8 mouse cellular contexts compared by ENCODE assay signal in the genomic region with DNA sequence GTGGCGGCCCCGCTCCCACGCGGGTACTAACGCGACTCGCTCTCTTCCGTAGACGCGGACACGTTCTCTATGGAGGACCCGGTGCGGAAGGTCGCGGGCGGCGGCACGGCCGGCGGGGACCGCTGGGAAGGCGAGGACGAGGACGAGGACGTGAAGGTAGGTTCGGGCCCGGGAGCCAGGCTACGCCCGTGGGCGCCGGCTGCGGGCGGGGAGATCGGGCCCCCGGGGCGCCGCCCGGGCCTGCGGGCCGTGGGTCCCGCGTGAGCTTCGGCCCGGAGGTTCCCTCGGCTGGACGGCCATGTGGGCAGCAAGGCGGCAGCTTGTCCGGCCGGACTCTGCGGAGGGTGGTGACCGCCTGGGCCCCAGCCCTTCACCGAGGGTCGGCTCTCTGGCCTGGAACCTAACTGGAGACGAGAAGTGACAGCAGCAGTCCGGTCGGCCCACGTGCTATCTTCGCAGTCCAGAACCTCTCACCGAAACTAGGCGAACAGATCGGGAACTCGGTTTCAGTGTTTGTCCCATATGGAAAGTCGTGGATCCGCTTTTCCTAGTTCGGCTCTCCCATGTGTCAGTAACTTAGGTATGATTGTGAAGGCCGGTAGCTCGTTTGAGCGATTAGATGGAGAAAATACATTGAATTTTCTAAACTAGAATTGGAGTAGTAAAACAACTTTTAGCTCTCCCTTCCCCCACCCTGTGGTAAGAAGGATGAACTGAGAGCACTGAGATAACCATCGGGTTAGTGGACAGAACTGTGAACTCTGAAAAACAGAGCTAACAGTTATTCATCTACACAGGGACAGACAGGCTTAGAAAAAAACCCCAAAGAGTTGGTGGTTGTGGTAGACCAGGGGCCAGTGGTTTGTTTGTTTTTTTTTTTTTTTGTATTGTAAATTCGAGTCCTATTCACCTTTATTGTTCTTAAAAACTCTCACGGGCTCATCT. TPM values are rescaled to one million over a fixed set of nuclear protein-coding genes. Genes with fewer than 3 reads are reported as not detected.
DNase-seq lines count a peak whose midpoint lies in the region; ATAC-seq lines count a peak whose summit lies in the region.

No protein-coding gene starts in this region.

- WGBS in forebrain, embryonic 12.5 days, result 1% methylated on average over 69 of the region's 71 CpGs
- WGBS in hindbrain, embryonic 11.5 days, result 1% methylated on average over 62 of the region's 71 CpGs

- no peaks in the 10 kb centered on the region for H3K9me3 ChIP-seq in forebrain, embryonic 12.5 days
- H3K9me3 ChIP-seq in hindbrain, embryonic 11.5 days (ENCODE audit: control insufficient read depth, low read length), result no peaks in the 10 kb centered on the region

- H3K27me3 ChIP-seq in forebrain, embryonic 12.5 days, result no peaks in the 10 kb centered on the region
- H3K27me3 ChIP-seq in hindbrain, embryonic 11.5 days (ENCODE audit: control insufficient read depth, insufficient read depth, low read length), result no peaks in the 10 kb centered on the region

- H3K4me2 ChIP-seq in forebrain, embryonic 12.5 days, result peak overlapping the region; percentile 73
- peak overlapping the region; percentile 70 for H3K4me2 ChIP-seq in hindbrain, embryonic 11.5 days (replicated peaks; ENCODE audit: low read depth, low read length)

- H3K4me3 ChIP-seq in forebrain, embryonic 12.5 days (replicated peaks), result peak overlapping the region; percentile 94
- H3K4me3 ChIP-seq in hindbrain, embryonic 11.5 days (ENCODE audit: low read depth, low read length), result peak overlapping the region; percentile 94

- intact Hi-C loops in left cerebral cortex, postnatal 4 days (cut with DNase I), result no loop called here

- H3K27ac ChIP-seq in forebrain, embryonic 12.5 days, result peak overlapping the region; percentile 82
- H3K27ac ChIP-seq in hindbrain, embryonic 11.5 days (ENCODE audit: low read depth, low read length), result peak overlapping the region; percentile 71

- peaks cover 11% of the 10 kb centered on the region; the same call in 1 of the 2 replicates for H3K4me1 ChIP-seq in forebrain, embryonic 12.5 days
- H3K4me1 ChIP-seq in hindbrain, embryonic 11.5 days (replicated peaks; ENCODE audit: control insufficient read depth, insufficient read depth, low read length), result no peaks in the 10 kb centered on the region

- peaks cover 3% of the 10 kb centered on the region; the same call in 1 of the 2 replicates for H3K36me3 ChIP-seq in forebrain, embryonic 12.5 days (replicated peaks)
- no peaks in the 10 kb centered on the region for H3K36me3 ChIP-seq in hindbrain, embryonic 11.5 days (ENCODE audit: control insufficient read depth, insufficient read depth, low read length)

- no peak for DNase-seq in frontal cortex, postnatal 25 days (ENCODE audit: low spot score in 2 of 2)
- peak; percentile 68 for DNase-seq in adrenal gland, postnatal 10 days
- DNase-seq in hindbrain, embryonic 11.5 days (ENCODE audit: low spot score), result peak; percentile 59
- DNase-seq in left cerebral cortex, postnatal 4 days, result peak; percentile 29
- DNase-seq in spleen, postnatal 36 days (ENCODE audit: low spot score in 2 of 2), result peak; percentile 26 to 33

- peak overlapping the region; percentile 93 for H3K9ac ChIP-seq in forebrain, embryonic 12.5 days
- H3K9ac ChIP-seq in hindbrain, embryonic 11.5 days (ENCODE audit: low read depth, low read length), result peak overlapping the region; percentile 82

- ATAC-seq in frontal cortex, adult (ENCODE audit: low TSS enrichment), result peak; percentile 71; the same call in 1 of the 2 replicates
- peak; percentile 71 for ATAC-seq in forebrain, embryonic 12.5 days (ENCODE audit: low FRiP score)
- ATAC-seq in hindbrain, embryonic 11.5 days (ENCODE audit: low FRiP score), result peak; percentile 73
- ATAC-seq in megakaryocyte-erythroid progenitor cell, adult 5-6 weeks (replicated peaks; ENCODE audit: low FRiP score, low TSS enrichment, poor library complexity, severe bottlenecking), result peak; percentile 36; the same call in 1 of the 2 replicates

RNA-seq across cellular contexts. Expression of a gene that starts 0.7 kb away (rescaled TPM):
- 10 to 100 TPM; 16.8 to 16.9 TPM for total RNA-seq in adrenal gland, postnatal 10 days (2021)
- polyA plus RNA-seq in forebrain, embryonic 12.5 days (2016; fragmentation: Nextera tagmentation; extraction: Ambion mirVana), result 13.1 and 14.4 TPM in 2 replicates
- 12.8 and 13.7 TPM in 2 replicates for polyA plus RNA-seq in hindbrain, embryonic 11.5 days (2014; fragmentation: Nextera tagmentation; extraction: Ambion mirVana)
- total RNA-seq in left cerebral cortex, postnatal 4 days (2021), result 10 to 100 TPM; 17.4 to 18.7 TPM
- total RNA-seq in megakaryocyte-erythroid progenitor cell, adult 5-6 weeks (2014; fragmentation: Nextera tagmentation), result 32.2 and 35.0 TPM in 2 replicates
- 42.7 and 46.7 TPM in 2 replicates for total RNA-seq in megakaryocyte-erythroid progenitor cell, adult 5-6 weeks (2017)

Comparison
In these comparisons a context has a peak if more than half of its experiments do, and no peak if none do; other contexts are left out.
1. DNase-seq: peak in adrenal gland, postnatal 10 days (single experiment), hindbrain, embryonic 11.5 days (single experiment), left cerebral cortex, postnatal 4 days (single experiment) and spleen, postnatal 36 days (2 of 2); none in frontal cortex, postnatal 25 days (0 of 2).
2. Peak in every context shown above with its lines, with median percentiles within 50 percentile points of each other: ATAC-seq.